Mouse (Mus musculus): ENCODE results near the gene Tmem33.

Tmem33 gene

DNA sequence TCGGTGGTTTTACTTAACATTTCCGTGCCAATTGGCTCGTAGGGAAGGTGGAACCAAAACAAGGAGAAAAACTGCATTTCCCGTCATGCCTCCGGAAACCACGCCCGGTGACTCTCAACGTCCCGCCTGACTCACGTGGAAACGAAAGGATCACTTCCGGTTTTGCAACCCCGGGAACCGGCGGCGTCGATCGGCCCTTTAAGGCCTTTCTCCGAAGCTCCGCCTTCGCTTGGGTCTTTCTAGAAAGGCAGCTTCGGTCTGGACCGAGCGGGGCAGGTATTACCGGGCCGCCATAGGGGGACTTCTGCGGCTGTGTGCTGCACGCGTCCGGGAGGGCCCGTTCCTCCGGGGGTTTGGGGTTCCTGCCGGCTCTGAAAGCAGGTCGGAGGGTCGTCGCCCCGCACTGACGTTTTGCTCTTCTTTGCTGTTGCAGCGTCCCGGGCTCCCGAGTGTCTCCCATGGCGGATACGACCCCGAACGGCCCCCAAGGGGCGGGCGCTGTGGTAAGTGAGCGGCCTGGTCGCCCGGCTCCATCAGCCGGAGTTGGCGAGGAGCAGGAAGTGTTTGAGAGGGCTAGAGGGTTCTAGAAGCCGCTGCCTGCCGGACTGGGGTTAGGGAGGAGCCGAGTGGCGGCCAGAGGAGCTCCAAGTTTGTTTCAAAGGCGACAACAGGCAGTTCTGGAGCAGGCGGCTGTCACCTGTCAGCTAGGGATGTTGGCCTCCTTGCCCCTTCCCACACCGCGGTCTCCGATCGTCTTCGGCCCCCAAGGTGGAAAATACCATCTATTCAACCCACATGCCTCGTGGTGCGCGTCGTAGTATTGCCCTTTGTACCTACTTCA, at the start of gene Tmem33:
Tmem33 (plus strand) TSS at position 35 of the 841 bp plus-strand sequence.
- peak; percentile 98 for DNase-seq (ENCODE audit: low spot score)

DNA sequence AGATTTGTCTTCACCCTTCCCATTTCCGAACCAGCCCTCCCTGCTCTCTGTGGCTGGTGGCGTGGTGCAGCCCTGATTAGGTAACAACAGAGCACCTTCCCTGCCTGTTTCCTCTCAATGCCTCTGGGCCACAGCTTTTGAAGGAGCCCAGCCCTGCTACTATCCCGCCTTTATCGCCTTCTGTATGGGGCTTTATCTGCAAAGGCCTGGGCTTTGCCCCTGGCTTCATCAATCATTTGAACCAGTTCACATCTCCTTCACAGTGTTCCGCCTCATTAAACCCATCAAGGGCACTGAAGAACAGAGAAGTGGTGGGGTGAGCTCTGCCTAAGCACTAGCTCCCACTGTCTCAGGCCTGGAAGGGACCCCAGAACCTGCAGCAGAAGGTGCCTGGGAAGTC, 47.2 kb upstream of the Tmem33 start:
- peak; percentile 72 for DNase-seq (ENCODE audit: low spot score)

DNA sequence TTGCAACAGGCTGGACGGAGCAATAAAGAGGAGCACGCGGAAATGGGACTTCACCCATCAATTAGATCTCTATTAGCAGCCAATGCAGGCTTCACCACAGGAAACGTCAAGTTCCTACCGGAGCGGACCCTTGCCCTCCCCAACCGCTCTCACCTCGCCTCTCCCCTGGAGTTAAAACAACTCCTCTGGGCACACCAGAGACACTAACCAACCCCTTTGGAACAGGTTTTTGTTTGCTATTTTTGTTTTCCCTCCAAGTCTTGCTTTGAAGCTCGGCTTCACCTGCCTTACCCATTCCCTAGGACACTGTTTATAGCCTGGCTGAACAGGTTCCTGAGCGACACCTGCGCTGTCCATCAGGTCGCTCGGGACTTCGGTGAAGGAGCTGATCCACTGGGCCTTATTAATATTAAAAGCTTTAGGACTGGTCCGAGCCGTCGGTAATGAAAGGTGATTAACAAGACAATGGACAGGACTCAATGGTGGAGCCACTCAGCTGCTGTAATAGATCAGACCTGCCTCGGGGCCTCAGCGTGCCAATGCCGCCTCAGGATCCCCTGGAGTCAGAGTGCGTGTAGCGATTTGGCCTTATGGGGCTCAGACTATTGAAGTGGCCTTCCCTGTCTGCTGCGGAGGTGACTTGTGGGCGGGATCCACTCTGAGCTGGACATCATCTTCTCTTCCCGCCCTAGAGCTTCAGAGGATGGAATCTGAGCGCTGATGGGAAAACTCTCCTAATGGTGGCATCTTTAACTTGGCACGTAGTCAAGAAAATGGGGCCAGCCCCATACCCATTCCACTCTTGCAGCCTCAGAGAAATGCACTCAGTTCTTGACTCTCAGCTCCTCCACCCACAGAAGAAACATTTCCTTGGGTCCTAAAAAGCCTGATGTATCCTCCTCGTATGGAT, 45.0 kb upstream of the Tmem33 start:
- DNase-seq (ENCODE audit: low spot score), result peak; percentile 36

DNA sequence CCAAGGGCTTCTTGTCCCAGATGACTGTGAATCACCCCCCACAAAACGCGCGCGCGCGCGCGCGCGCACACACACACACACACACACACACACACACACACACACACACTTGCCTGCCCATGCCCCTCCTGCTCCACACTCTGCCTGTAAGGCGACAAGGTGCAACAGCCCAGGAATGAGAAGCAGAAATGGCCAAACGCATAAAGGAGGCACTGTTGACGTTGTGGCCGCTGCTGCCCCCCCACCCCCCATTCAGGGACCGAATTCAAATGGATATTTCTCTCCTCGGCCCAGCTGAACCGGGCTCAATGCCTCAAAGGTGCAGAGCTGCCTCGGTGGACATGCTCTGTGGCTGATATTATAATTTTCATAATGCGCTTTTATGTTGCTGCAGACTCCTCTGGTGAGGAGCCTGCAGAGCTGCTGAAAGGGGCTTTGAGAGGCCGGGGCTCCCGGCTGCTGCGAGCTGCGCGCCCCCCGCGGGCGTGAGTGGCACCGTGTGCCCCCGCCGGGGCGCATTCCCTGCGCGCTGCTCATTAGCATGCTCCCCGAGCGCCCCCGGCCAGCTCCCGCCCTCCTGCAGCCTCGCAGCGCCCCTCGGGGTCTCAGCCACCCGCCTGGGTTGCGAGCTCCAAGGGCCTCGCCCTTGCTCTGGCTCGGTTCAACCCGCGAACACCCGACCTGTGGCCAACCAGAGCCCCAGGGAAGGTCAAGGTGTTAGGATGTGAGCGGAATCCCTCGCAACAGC, 44.2 kb upstream of the Tmem33 start:
- no peak for DNase-seq (ENCODE audit: low spot score)

DNA sequence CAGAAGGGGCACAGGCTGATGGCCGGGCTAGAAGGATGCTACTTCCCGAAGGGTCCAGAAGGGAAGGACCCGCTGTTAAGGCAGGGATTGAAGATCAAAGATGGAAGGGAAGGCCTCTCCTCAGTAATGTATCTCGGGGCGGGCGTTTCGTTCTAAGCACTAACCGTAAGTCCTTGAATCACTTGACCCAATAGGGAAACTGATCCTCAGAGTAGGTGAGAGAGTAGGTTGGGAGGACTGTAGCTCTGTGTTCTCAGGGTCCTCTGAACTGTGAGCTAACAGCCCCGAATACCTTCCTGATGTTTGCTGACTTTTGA, 43.6 kb upstream of the Tmem33 start:
- peak; percentile 53 for DNase-seq (ENCODE audit: low spot score)

DNA sequence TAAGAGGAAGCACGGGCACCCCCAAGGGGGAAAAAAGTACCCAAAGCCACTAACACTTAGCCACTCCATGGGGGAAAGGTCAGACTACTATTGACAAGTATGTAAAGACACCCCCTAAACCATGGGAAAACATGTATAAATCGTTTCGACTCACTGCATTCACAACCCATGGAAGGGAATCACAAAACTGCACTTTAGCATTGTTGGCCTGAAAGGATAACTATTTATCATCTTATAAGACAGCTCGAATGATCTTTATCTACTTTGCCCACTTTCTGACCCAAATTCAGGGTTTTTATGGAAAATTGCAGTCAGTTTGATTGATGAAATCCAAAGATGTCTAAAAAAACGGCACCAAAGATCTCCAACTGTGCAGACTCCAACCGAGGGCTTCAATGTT, 38.5 kb upstream of the Tmem33 start:
- DNase-seq (ENCODE audit: low spot score), result peak; percentile 56

DNA sequence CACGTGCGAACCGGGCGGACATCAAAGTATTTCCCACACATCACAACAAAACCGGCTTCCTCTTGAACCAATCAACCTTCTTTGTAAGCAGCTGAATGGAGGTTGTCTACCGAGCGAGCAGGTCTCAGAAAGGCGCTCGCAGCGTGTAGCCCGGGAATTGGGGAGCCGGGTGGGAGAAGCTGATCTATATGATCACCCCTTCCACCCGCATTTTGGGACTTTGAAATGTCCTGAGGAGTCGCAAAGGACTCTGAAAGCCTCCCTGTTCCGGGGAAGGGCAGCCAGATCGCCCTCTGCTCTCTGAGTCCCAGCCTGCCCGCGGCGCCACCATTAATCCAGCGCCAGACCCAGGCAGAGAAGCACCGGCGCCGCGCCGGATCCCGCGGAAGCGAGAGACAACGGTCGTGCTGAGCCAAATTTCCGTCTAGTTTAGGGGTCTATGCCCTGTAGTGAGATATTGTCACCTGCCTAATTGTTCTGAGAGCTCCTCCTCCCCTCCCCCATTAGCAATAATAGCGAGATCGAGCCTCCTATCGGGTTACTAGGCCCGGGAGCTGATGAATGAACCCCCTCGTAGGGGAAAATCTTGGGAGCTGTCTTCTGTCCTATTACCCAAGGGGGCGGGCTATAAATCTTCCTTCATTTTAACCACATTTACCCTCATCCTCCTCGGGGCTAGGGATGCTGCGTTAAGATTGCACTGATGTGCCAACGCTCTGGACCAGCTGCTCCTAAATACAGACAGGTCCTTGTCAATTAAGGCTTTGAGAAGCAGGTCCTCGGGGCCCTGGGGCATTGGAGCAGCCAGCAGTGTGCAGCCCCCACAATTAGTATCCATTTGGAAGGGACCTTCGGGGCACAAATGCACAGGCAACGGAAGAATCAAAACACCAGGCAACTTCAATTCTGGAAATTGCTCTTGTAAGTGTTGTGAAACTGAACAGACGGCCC, 37.6 kb upstream of the Tmem33 start:
- peak; percentile 73 for DNase-seq (ENCODE audit: low spot score)

DNA sequence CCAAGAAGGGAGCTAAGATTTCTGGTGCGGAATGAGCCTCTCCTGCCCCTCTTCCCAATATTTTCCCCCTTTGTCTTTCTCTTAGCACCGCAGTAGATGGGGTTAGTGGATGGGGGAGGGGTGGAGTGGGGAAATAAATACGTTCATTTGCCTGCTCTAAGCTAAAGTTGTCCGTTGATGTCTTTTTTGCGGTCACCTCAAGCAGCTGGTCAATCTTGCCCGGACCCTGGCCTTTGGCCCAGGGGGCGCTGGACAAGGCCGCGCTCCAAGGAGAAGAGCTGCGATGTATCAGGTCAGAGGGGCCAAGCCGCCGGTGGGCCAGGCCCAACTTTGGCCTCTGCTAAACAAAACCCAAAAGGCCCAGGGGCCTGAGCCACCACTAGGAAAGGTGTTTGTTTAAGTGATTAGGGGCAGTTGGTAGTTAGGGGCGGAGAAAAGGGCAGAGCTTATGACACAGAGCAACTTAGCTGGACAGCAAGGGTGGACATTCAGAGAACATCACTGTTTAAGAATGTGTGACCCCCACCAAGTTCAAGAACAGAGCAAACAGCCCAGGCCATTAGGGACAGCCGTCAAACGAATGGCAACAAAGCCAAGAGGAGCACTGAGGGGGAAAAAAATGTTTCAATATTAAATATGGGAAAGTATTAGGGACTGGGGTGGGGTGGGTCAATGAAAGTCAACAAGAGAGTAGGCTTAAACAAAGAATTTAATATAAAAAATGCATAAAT, 36.8 kb upstream of the Tmem33 start:
- DNase-seq (ENCODE audit: low spot score), result peak; percentile 60

DNA sequence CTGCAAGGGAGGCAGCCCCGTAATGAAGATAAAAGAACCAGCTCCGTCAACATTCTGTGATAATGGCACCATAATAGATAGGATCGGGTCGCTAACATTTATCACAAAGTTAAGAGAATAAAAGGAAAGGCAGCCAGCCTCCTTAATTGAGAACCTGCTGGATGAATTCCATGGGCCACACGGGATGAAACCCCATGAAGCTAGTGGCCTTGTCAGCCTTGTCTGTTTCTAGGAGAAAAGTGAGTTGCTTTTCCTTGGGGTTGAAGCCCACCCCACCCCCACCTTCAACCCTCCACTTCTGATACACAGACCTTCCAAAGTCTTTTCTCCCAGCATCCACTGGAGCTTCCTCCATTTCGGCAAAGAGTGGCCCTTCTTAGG, 36.3 kb upstream of the Tmem33 start:
- DNase-seq (ENCODE audit: low spot score), result peak; percentile 26

DNA sequence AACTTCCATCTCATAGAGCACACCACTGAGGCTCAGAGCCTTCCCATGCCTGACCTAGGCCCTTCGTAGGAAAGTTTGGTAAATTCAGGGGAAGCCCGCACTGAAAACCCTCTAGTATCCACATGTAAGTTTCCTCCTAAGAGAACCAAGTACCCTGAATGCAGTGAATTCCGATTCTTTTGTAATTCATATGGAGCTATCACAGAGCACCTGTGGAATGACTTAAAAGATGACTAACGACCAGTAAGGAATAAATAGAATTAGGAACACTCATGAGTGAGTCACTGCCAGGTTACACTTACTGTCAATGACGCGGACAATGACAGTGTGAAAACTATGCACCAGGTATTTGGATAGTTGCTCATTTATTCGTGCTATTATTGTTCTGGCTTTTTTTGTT, 34.6 kb upstream of the Tmem33 start:
- no peak for DNase-seq (ENCODE audit: low spot score)

DNA sequence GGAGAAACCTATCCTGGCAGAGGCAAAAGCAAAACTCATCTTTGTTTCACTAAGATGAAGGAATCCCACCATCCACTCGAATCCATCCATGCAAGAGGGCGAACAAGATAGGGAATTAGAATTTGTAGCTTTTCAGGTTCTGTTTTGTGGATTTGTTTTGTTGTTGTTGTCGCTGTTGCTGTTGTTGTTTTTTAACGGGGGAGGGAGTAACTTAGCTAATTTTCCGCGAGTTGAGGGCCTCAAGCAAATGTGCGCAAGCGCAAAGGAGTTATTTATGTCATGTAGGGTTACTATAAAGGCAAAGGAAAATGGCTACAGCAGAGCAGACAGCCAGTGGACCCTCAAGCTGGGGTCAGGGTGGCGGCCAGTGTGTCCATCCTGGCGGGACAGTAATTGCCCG, 33.1 kb upstream of the Tmem33 start:
- DNase-seq (ENCODE audit: low spot score), result peak; percentile 33

DNA sequence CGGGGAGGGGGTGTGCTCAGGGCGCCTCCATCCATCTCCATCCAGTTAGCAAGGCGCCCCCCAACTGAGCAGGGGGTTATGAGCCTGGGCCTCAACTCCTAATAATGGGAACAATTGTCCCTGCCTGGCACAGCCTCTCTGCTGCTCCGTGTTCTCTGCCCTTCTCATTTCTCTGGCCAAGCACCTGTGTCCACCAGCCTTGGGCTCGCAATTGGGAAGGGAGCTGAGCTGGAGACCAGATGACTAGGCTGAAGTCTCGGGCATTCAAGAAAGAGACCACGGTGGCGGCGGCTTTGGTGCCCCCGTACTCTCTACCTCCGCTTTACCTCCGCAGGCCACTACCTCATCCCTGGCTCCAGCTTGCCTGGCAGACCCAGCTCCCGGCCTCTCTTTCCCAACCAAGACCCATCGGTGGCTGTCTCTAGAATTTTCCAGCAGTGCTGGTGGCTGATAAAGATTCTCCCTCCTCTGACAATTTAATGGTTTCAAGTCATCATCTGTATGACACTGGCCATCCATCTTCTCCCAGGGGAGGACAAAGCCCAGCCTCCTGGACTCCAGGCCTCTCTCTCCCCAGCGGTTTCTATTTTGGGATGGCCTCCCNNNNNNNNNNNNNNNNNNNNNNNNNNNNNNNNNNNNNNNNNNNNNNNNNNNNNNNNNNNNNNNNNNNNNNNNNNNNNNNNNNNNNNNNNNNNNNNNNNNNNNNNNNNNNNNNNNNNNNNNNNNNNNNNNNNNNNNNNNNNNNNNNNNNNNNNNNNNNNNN, 32.5 kb upstream of the Tmem33 start:
- DNase-seq (ENCODE audit: low spot score), result peak; percentile 46

DNA sequence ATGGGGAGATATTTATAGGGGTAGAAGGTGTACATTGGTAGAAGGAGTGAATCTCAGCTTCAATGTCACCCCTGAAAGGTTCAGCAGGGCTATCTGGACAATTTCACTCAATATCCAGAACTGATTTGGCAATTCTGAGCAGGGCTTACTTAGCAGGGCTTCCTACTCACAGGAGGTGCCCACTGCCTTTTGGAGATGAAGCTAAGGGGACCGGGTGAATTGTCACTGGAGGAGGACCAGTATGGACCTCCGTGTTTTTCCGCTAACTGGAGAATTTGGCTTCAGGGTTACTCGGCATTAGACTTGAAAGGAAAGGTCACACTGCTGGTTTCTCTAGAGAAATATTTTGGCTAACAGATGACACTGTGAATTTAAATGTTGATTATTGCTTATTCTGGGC, 25.7 kb upstream of the Tmem33 start:
- no peak for DNase-seq (ENCODE audit: low spot score)

DNA sequence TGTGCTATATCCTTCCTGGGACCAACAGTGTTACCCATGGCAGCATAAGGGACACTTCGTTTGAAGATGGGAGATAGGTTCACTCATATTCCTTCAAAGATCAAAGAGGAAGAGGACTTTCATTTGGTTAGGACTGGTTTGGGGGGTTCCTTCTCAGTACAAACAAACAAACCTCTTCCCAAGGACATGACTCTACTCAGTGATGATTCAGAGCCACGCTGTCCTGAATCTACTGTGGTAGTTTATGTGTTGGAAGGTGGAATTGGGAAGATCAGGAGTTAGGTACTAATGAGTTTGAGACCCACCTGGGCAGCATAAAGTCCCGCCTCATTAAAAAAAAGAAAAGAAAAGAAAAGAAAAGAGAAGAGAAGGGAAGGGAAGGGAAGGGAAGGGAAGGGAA, 24.9 kb upstream of the Tmem33 start:
- no peak for DNase-seq (ENCODE audit: low spot score)

DNA sequence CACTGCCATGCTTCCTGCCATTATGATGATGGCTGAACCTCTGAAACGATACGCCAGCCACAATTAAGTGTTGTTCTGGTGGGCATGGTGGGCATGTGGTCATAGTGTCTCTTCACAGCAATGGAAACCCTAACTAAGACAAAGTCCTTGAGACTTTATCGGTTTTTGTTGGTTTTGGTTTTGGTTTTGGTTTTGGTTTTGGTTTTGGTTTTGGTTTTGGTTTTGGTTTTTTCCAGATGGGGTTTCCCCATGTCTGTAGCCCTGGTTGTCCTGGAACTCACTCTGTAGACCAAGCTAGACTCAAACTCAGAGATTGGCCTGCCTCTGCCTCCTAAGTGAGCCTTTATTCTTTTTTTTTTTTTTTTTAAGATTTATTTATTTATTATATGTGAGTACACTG, 23.8 kb upstream of the Tmem33 start:
- DNase-seq (ENCODE audit: low spot score), result no peak

DNA sequence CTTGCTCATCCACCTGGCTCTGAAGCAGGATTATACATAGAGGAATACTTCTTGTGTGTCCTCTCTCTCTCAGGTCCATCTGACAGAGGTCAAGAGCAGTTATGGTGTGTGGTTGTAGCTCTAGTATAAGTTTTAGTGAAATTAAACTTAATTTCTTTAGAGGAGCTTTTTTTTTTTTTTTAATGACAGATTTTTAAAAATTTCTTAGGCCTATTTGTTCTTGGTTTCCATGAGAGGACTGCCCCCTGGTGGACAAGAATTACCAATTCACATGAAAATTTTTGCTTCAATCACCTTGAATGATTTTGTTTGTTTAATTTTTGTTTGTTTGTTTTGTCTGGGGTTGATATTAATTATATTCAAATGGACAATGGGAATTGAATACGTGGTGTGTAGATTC, 22.1 kb upstream of the Tmem33 start:
- peak; percentile 56 for DNase-seq (ENCODE audit: low spot score)

DNA sequence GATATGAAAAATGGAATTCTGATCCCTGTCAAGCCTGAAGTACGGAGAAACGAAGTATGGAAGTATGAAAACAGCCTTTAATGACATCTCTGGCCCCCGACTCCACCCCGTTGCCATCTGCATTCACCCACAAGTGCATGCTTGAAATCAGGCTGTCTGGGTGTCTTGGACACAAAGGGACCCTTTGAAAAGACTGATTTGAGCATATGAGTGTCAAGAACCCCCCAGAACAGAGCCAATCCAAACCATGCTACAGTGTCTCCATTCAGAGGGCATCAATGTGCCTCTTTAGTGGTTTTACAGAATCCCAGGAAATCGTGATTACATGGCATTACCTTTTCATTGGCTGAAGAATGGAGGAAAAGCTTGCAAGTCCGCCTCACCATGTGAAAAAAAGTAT, 18.7 kb upstream of the Tmem33 start:
- no peak for DNase-seq (ENCODE audit: low spot score)

DNA sequence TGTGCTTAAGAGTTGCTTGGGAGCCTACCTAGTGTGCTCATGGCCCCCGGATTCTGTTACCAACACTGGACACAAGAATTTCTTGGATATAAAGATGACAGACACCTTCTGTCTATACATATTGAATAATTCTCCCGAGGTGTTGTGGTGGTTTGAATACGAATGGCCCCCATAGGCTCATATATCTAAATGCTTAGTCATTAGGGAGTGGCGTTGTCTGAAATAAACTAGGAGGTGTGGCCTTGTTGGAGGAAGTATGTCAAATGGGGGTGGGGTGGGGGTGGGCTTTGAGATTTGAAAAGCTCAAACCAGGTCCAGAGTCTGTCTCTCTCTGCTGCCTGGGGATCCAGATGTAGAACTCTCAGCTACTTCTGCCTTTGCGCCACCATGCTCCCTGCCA, 17.1 kb upstream of the Tmem33 start:
- no peak for DNase-seq (ENCODE audit: low spot score)

DNA sequence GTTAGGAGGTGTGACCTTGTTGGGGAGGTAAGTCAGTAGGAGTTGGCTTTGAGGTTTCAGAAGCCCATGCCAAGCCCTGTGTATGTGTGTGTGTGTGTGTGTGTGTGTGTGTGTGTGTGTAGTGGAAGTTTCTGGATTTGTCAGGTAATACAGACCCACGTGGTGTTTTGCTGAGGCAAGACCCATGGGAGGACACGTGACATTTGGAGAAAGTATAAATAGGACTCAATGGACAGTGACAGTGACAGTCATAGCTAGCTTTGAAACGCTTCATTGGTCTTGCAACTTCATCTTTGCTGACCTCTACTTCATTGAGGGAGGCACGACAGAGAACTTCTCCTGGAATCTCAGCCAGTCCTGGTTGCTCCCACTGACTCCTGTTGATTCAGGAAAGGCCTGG, 8.1 kb upstream of the Tmem33 start:
- DNase-seq (ENCODE audit: low spot score), result no peak

DNA sequence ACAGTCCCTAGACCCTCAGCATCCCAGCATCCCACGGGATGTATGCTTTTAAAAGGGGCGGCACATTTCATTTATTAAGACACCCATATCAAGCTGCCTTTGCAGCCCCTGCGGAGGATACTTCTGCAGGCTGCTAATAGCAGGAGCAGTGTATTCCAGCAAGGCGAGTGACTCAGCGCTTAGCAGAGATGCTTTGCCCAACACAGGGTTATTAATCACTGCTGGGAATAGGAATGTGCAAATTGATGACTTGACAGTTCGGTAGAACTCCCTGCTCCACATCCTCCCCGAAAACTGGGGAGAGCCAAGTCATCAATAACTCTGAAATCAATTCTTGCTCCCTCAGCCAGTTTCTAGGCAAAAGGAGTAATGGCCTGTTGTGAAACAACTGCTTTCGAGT, 4.7 kb upstream of the Tmem33 start:
- no peak for DNase-seq (ENCODE audit: low spot score)
